Mouse (Mus musculus) gastrocnemius, adult 18-20 months (tissue): ENCODE measurements around the gene Selenbp1. TPM values are rescaled to one million over a fixed set of nuclear protein-coding genes. Genes with fewer than 3 reads are reported as not detected.
"Not testable (repeated sequence)": the region's sequence is repeated elsewhere in the genome, so short reads cannot be mapped to it uniquely, and the experiment has no call there.

Experiments used
- DNase-seq: peaks from one replicate; pipeline ENCODE4 v3.0.0; 2021; ENCODE audit warnings: low spot score
- long read RNA-seq, 2 experiments: library from polyadenylated mRNA; stranded (forward); transcript quantifications; one replicate each; pipeline ENCODE4 v2.0.0; 2021
- total RNA-seq, 2 experiments: library from RNA; stranded (reverse); gene quantifications; 2 replicates each; pipeline ENCODE4 v1.2.3; 2021

The Selenbp1 gene
- total RNA-seq = 10 to 100 TPM; 17.5 to 23.1 TPM
- long read RNA-seq, experiment 1, transcript Selenbp1-201 (12 exons, 1,712 nt) = major isoform, 13 of 14 reads
- long read RNA-seq, experiment 1, partial matches to known transcripts = 1 of 14 reads
- long read RNA-seq, experiment 1, other reads (novel, unspliced or antisense) = 0 of 14 reads
- long read RNA-seq, experiment 2, transcript Selenbp1-201 (12 exons, 1,712 nt) = major isoform, 19 of 25 reads
- long read RNA-seq, experiment 2, partial matches to known transcripts = 5 of 25 reads
- long read RNA-seq, experiment 2, other reads (novel, unspliced or antisense) = 1 of 25 reads

GRCm38 (mm10) chr3:94932809-94933564 is at the start of gene Selenbp1:
Gene Selenbp1 (plus strand): TSS chr3:94933056.
- DNase-seq = peak; percentile 83

- peak; percentile 89 for DNase-seq
Measured at GRCm38 (mm10) chr3:94886316-94887224, 46.3 kb upstream of the Selenbp1 start, which contains the start of gene Psmb4. Gene Psmb4 (minus strand): TSS chr3:94886961.

GRCm38 (mm10) chr3:94888595-94888994 is 44.3 kb upstream of the Selenbp1 start:
- peak; percentile 14 for DNase-seq

GRCm38 (mm10) chr3:94894076-94894475 is 38.8 kb upstream of the Selenbp1 start:
- DNase-seq = no peak

- DNase-seq = peak; percentile 56
Measured at GRCm38 (mm10) chr3:94902747-94903146, 30.1 kb upstream of the Selenbp1 start.

GRCm38 (mm10) chr3:94904759-94905158 is 28.1 kb upstream of the Selenbp1 start:
- not testable (repeated sequence) for DNase-seq

- DNase-seq = no peak
Measured at GRCm38 (mm10) chr3:94906482-94906881, 26.4 kb upstream of the Selenbp1 start.

GRCm38 (mm10) chr3:94911050-94911693 is 21.7 kb upstream of the Selenbp1 start:
- DNase-seq = no peak

GRCm38 (mm10) chr3:94913801-94914200 is 19.1 kb upstream of the Selenbp1 start:
- DNase-seq = no peak

GRCm38 (mm10) chr3:94915903-94916741 is 16.7 kb upstream of the Selenbp1 start:
- DNase-seq = no peak

GRCm38 (mm10) chr3:94917816-94918361 is 15.0 kb upstream of the Selenbp1 start:
- no peak for DNase-seq

GRCm38 (mm10) chr3:94918845-94919244 is 14.0 kb upstream of the Selenbp1 start:
- no peak for DNase-seq

GRCm38 (mm10) chr3:94921104-94921503 is 11.8 kb upstream of the Selenbp1 start:
- DNase-seq = no peak

GRCm38 (mm10) chr3:94922333-94922732 is 10.5 kb upstream of the Selenbp1 start:
- no peak for DNase-seq

- DNase-seq = no peak
Measured at GRCm38 (mm10) chr3:94924688-94925087, 8.2 kb upstream of the Selenbp1 start.

GRCm38 (mm10) chr3:94926301-94926736 is 6.5 kb upstream of the Selenbp1 start:
- not testable (repeated sequence) for DNase-seq

- not testable (repeated sequence) for DNase-seq
Measured at GRCm38 (mm10) chr3:94928979-94929378, 3.9 kb upstream of the Selenbp1 start.

- DNase-seq = not testable (repeated sequence)
Measured at GRCm38 (mm10) chr3:94930386-94931266, 2.2 kb upstream of the Selenbp1 start.
